Mouse (Mus musculus): ENCODE measurements around the gene Mrpl24. TPM values are rescaled to one million over a fixed set of nuclear protein-coding genes. Genes with fewer than 3 reads are reported as not detected.

Mrpl24 gene
- total and polyA plus RNA-seq, 3 experiments: 18.0 to 120 (median 114) TPM

Other genes starting within 250 kb of the Mrpl24 start
- gene Lrrc71, start 170.9 kb upstream of the Mrpl24 start, total RNA-seq (2021): 1 to 10 TPM in 1 of 2 experiments, not detected in 1; 1.2 TPM
- 0.06 and 0.43 TPM in 2 replicates for gene Lrrc71, start 170.9 kb upstream of the Mrpl24 start, polyA plus RNA-seq (2012; rRNA removed)
- 1 to 10 TPM; 4.6 to 6.3 TPM for gene Ntrk1, start 124.3 kb upstream of the Mrpl24 start, total RNA-seq (2021)
- 8.8 and 17.4 TPM in 2 replicates for gene Ntrk1, start 124.3 kb upstream of the Mrpl24 start, polyA plus RNA-seq (2012; rRNA removed)
- gene Insrr, start 122.6 kb upstream of the Mrpl24 start, total RNA-seq (2021): under 1 TPM; 0.52 to 0.69 TPM
- gene Insrr, start 122.6 kb upstream of the Mrpl24 start, polyA plus RNA-seq (2012; rRNA removed): 1.2 and 3.9 TPM in 2 replicates
- gene Pear1, start 95.2 kb upstream of the Mrpl24 start, total RNA-seq (2021): 10 to 100 TPM; 20.0 to 23.9 TPM
- gene Pear1, start 95.2 kb upstream of the Mrpl24 start, polyA plus RNA-seq (2012; rRNA removed): 63.3 and 71.7 TPM in 2 replicates
- under 1 TPM; 0.17 to 0.31 TPM for gene Sh2d2a, start 72.8 kb upstream of the Mrpl24 start, total RNA-seq (2021)
- 0.30 and 0.39 TPM in 2 replicates for gene Sh2d2a, start 72.8 kb upstream of the Mrpl24 start, polyA plus RNA-seq (2012; rRNA removed)
- gene Prcc, start 33.9 kb upstream of the Mrpl24 start, total RNA-seq (2021): 10 to 100 TPM; 48.0 to 52.0 TPM
- 28.5 and 32.5 TPM in 2 replicates for gene Prcc, start 33.9 kb upstream of the Mrpl24 start, polyA plus RNA-seq (2012; rRNA removed)
- 100 to 1,000 TPM; 181 to 206 TPM for gene Hdgf, start 13.2 kb upstream of the Mrpl24 start, total RNA-seq (2021)
- gene Hdgf, start 13.2 kb upstream of the Mrpl24 start, polyA plus RNA-seq (2012; rRNA removed): 54.3 and 64.8 TPM in 2 replicates
- 10 to 100 TPM; 16.3 to 21.4 TPM for gene Isg20l2, start 10.8 kb downstream of the Mrpl24 start, total RNA-seq (2021)
- gene Isg20l2, start 10.8 kb downstream of the Mrpl24 start, polyA plus RNA-seq (2012; rRNA removed): 9.4 and 9.7 TPM in 2 replicates
- 10 to 100 TPM; 13.1 to 16.3 TPM for gene Rrnad1, start 11.2 kb downstream of the Mrpl24 start, total RNA-seq (2021)
- 41.5 and 44.6 TPM in 2 replicates for gene Rrnad1, start 11.2 kb downstream of the Mrpl24 start, polyA plus RNA-seq (2012; rRNA removed)
- under 1 TPM; 0.52 to 0.72 TPM for gene Crabp2, start 29.2 kb downstream of the Mrpl24 start, total RNA-seq (2021)
- gene Crabp2, start 29.2 kb downstream of the Mrpl24 start, polyA plus RNA-seq (2012; rRNA removed): 0.47 TPM in 1 of 2 replicates, not detected in the other
- 1 to 10 TPM; 7.0 to 9.2 TPM for gene Nes, start 51.6 kb downstream of the Mrpl24 start, total RNA-seq (2021)
- gene Nes, start 51.6 kb downstream of the Mrpl24 start, polyA plus RNA-seq (2012; rRNA removed): 3.5 and 7.0 TPM in 2 replicates
- gene Bcan, start 80.7 kb downstream of the Mrpl24 start, total RNA-seq (2021): 10 to 100 TPM; 52.6 to 54.9 TPM
- gene Bcan, start 80.7 kb downstream of the Mrpl24 start, polyA plus RNA-seq (2012; rRNA removed): 127 and 132 TPM in 2 replicates
- gene Hapln2, start 108.1 kb downstream of the Mrpl24 start, total RNA-seq (2021): not detected
- gene Hapln2, start 108.1 kb downstream of the Mrpl24 start, polyA plus RNA-seq (2012; rRNA removed): 0.65 TPM in 1 of 2 replicates, not detected in the other
- 10 to 100 TPM; 13.9 to 16.6 TPM for gene Gpatch4, start 123.6 kb downstream of the Mrpl24 start, total RNA-seq (2021)
- gene Gpatch4, start 123.6 kb downstream of the Mrpl24 start, polyA plus RNA-seq (2012; rRNA removed): 2.3 and 3.5 TPM in 2 replicates
- 100 to 1,000 TPM; 142 to 155 TPM for gene Naxe, start 139.0 kb downstream of the Mrpl24 start, total RNA-seq (2021)
- gene Naxe, start 139.0 kb downstream of the Mrpl24 start, polyA plus RNA-seq (2012; rRNA removed): 79.6 and 113 TPM in 2 replicates
- not detected for gene Ttc24, start 158.8 kb downstream of the Mrpl24 start, total RNA-seq (2021)
- not detected in 2 replicates for gene Ttc24, start 158.8 kb downstream of the Mrpl24 start, polyA plus RNA-seq (2012; rRNA removed)
- gene Iqgap3, start 162.5 kb downstream of the Mrpl24 start, total RNA-seq (2021): 1 to 10 TPM in 1 of 2 experiments, under 1 TPM in 1; 0.69 to 1.1 TPM
- 3.0 and 3.6 TPM in 2 replicates for gene Iqgap3, start 162.5 kb downstream of the Mrpl24 start, polyA plus RNA-seq (2012; rRNA removed)
- gene Mef2d, start 222.9 kb downstream of the Mrpl24 start, total RNA-seq (2021): 100 to 1,000 TPM in 1 of 2 experiments, 10 to 100 TPM in 1; 78.4 to 114 TPM
- gene Mef2d, start 222.9 kb downstream of the Mrpl24 start, polyA plus RNA-seq (2012; rRNA removed): 173 and 185 TPM in 2 replicates